8 mouse cellular contexts compared by ENCODE assay signal in genomic region chr5:21644891-21645438, GRCm38 (mm10). TPM values are rescaled to one million over a fixed set of nuclear protein-coding genes. Genes with fewer than 3 reads are reported as not detected.
DNase-seq lines count a peak whose midpoint lies in the region; ATAC-seq and TF ChIP-seq lines count a peak whose summit lies in the region.

No protein-coding gene starts in this region.

- no peak overlapping the region for H3K9ac ChIP-seq in liver, embryonic 13.5 days

- no peak for TF ChIP-seq POLR2A in cerebellum, adult 2 months (IDR thresholded peaks at IDR 0.05; ENCODE audit: borderline replicate concordance, insufficient read depth, low read length)
- TF ChIP-seq POLR2A in testis, adult 2 months (IDR thresholded peaks at IDR 0.05; ENCODE audit: control insufficient read depth, low read depth, low read length), result no peak

- H3K4me1 ChIP-seq in cerebellum, adult 2 months (ENCODE audit: control insufficient read depth, insufficient read depth, low read length), result peaks cover 3% of the 10 kb centered on the region; the same call in 1 of the 2 replicates
- peaks cover 31% of the 10 kb centered on the region for H3K4me1 ChIP-seq in liver, embryonic 13.5 days (replicated peaks)
- H3K4me1 ChIP-seq in testis, adult 2 months (ENCODE audit: control insufficient read depth, insufficient read depth, low read length), result peaks cover 9% of the 10 kb centered on the region

- peaks cover 15% of the 10 kb centered on the region for H3K36me3 ChIP-seq in liver, embryonic 13.5 days
- no peaks in the 10 kb centered on the region for H3K36me3 ChIP-seq in testis, adult 2 months (ENCODE audit: control insufficient read depth, insufficient read depth, low read length)

- no peak overlapping the region for H3K27ac ChIP-seq in cerebellum, adult 2 months (ENCODE audit: insufficient read depth, low read length)
- H3K27ac ChIP-seq in liver, embryonic 13.5 days, result no peak overlapping the region
- H3K27ac ChIP-seq in testis, adult 2 months (ENCODE audit: control insufficient read depth, insufficient read depth, low read depth, low read length), result peak overlapping the region; percentile 75

- 0 out of 2 replicates have a peak, but pooled peaks have one; percentile 18 for TF ChIP-seq CTCF in cerebellum, adult 2 months (IDR thresholded peaks at IDR 0.05; ENCODE audit: borderline replicate concordance, insufficient read depth, low read depth, low read length)
- TF ChIP-seq CTCF in testis, adult 2 months (IDR thresholded peaks at IDR 0.05; ENCODE audit: control insufficient read depth, insufficient read depth, insufficient replicate concordance, low read depth, low read length), result no peak

- peak overlapping the region; percentile 91 for H3K4me2 ChIP-seq in liver, embryonic 13.5 days

- H3K27me3 ChIP-seq in cerebellum, adult 2 months (ENCODE audit: control insufficient read depth, insufficient read depth, low read length), result no peaks in the 10 kb centered on the region
- peaks cover 19% of the 10 kb centered on the region for H3K27me3 ChIP-seq in liver, embryonic 13.5 days
- no peaks in the 10 kb centered on the region for H3K27me3 ChIP-seq in testis, adult 2 months (ENCODE audit: control insufficient read depth, insufficient read depth, low read length)

- no peak for DNase-seq in cerebellum, adult 2 months
- no peak for DNase-seq in cerebellum, adult 8-10 months
- DNase-seq in thymus, postnatal 14 days, result peak; percentile 74
- no peak for DNase-seq in thymus, postnatal 0 days (ENCODE audit: low spot score)
- DNase-seq in liver, embryonic 13.5 days, result no peak
- DNase-seq in adrenal gland, postnatal 10 days, result no peak
- no peak for DNase-seq in adrenal gland, postnatal 14 days

- WGBS in cerebellum, adult 2 months, result 16% methylated on average over 14 of the region's 14 CpGs
- WGBS in liver, embryonic 13.5 days (ENCODE audit: insufficient replicate concordance), result 15% methylated on average over 14 of the region's 14 CpGs

- no peak for ATAC-seq in liver, embryonic 13.5 days (ENCODE audit: low read depth)

- H3K9me3 ChIP-seq in liver, embryonic 13.5 days (replicated peaks), result no peaks in the 10 kb centered on the region

- H3K4me3 ChIP-seq in cerebellum, adult 2 months (replicated peaks; ENCODE audit: insufficient read depth, low read depth, low read length), result peak overlapping the region; percentile 49
- H3K4me3 ChIP-seq in liver, embryonic 13.5 days (replicated peaks), result peak overlapping the region; percentile 80
- peak overlapping the region; percentile 95 for H3K4me3 ChIP-seq in testis, adult 2 months (ENCODE audit: control insufficient read depth, low read depth, low read length)

RNA-seq across cellular contexts. Expression of gene Fbxl13, which starts 0.5 kb away (rescaled TPM):
- polyA plus RNA-seq in cerebellum, adult 2 months (2012; rRNA removed), result 0.21 and 0.30 TPM in 2 replicates
- 0.13 and 0.23 TPM in 2 replicates for polyA plus RNA-seq in thymus, postnatal 0 days (2015; fragmentation: Nextera tagmentation; extraction: Ambion mirVana)
- polyA plus RNA-seq in liver, embryonic 13.5 days (2015; fragmentation: Nextera tagmentation; extraction: Ambion mirVana), result 0.13 and 0.22 TPM in 2 replicates
- polyA plus RNA-seq in testis, adult 2 months (2012; rRNA removed), result 84.2 and 92.2 TPM in 2 replicates
- total RNA-seq in adrenal gland, postnatal 10 days (2021), result under 1 TPM; 0.12 to 0.21 TPM
- 0.11 TPM in 1 of 2 replicates, not detected in the other for total RNA-seq in adrenal gland, postnatal 14 days (2021)

RNA-seq across cellular contexts. Expression of gene Armc10, which starts 0.6 kb away (rescaled TPM):
- polyA plus RNA-seq in cerebellum, adult 2 months (2012; rRNA removed), result 17.3 and 17.9 TPM in 2 replicates
- 34.4 and 36.3 TPM in 2 replicates for polyA plus RNA-seq in thymus, postnatal 0 days (2015; fragmentation: Nextera tagmentation; extraction: Ambion mirVana)
- 9.8 and 10.8 TPM in 2 replicates for polyA plus RNA-seq in liver, embryonic 13.5 days (2015; fragmentation: Nextera tagmentation; extraction: Ambion mirVana)
- 8.9 and 9.3 TPM in 2 replicates for polyA plus RNA-seq in testis, adult 2 months (2012; rRNA removed)
- 10 to 100 TPM; 17.7 to 22.4 TPM for total RNA-seq in adrenal gland, postnatal 10 days (2021)
- 15.0 and 19.8 TPM in 2 replicates for total RNA-seq in adrenal gland, postnatal 14 days (2021)

RNA-seq across cellular contexts. Expression of gene Napepld, which starts 56.2 kb away (rescaled TPM):
- 7.4 and 7.7 TPM in 2 replicates for polyA plus RNA-seq in cerebellum, adult 2 months (2012; rRNA removed)
- polyA plus RNA-seq in thymus, postnatal 0 days (2015; fragmentation: Nextera tagmentation; extraction: Ambion mirVana), result 0.86 and 0.90 TPM in 2 replicates
- polyA plus RNA-seq in liver, embryonic 13.5 days (2015; fragmentation: Nextera tagmentation; extraction: Ambion mirVana), result 1.2 and 1.9 TPM in 2 replicates
- 13.5 and 14.4 TPM in 2 replicates for polyA plus RNA-seq in testis, adult 2 months (2012; rRNA removed)
- total RNA-seq in adrenal gland, postnatal 10 days (2021), result 10 to 100 TPM; 10.8 to 17.4 TPM
- total RNA-seq in adrenal gland, postnatal 14 days (2021), result 16.9 and 17.4 TPM in 2 replicates

Comparison
In these comparisons a context has a peak if more than half of its experiments do, and no peak if none do; other contexts are left out.
1. RNA of gene Fbxl13, which starts 0.5 kb away (polyA plus RNA-seq): 84.2 to 92.2 TPM in testis, adult 2 months; 0.13 to 0.23 TPM in thymus, postnatal 0 days, 0.21 to 0.30 TPM in cerebellum, adult 2 months and 0.13 to 0.22 TPM in liver, embryonic 13.5 days; every median in the first group is over 10 times any median in the second.
2. Peak in every context shown above with its lines, with median percentiles within 50 percentile points of each other: H3K4me3 ChIP-seq.